Mouse (Mus musculus): ENCODE measurements around the gene Tiam2.

Gene Tiam2

GRCm38 (mm10) chr17:3326148-3326902 lies at the start of gene Tiam2:
Tiam2 (plus strand) TSS chr17:3326573.
- DNase-seq (ENCODE audit: low read depth, low spot score) = peak; percentile 22

- no peak for DNase-seq (ENCODE audit: low read depth, low spot score)
Measured at GRCm38 (mm10) chr17:3280321-3280720, 46.1 kb upstream of the Tiam2 start.

GRCm38 (mm10) chr17:3281939-3282338 lies 44.4 kb upstream of the Tiam2 start:
- DNase-seq (ENCODE audit: low read depth, low spot score) = no peak

DNA sequence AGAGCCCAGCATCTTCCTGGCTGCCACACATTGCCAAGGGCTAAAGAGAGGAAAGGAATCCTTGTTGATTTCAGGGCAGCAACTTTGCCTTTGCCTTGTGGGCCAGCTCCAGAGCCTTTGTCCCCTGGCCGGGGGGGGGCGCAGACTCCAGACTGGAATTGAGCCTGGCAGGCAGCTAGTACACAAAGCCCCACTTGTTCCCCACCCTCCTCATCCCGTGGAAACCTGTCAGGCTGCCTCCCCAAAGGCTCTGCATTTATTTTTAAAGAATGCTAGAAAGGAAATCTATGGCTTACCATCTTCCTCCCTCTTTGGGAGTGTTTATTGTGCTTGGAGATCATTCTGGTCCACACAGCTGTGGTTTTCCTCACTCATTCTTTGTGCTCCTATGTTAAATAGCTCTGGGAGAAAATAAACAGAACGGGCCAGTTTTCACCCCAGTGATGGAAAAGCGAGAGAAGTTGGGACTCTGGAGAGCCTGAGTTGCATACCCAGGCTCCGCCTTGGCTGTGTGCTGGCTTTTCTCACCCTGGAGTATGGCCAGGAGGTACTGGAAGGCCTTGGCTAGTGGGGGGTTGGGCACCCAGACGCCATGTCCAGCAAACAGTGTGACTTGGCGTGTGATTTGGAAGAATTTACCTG lies 41.2 kb upstream of the Tiam2 start:
- no peak for DNase-seq (ENCODE audit: low read depth, low spot score)

DNA sequence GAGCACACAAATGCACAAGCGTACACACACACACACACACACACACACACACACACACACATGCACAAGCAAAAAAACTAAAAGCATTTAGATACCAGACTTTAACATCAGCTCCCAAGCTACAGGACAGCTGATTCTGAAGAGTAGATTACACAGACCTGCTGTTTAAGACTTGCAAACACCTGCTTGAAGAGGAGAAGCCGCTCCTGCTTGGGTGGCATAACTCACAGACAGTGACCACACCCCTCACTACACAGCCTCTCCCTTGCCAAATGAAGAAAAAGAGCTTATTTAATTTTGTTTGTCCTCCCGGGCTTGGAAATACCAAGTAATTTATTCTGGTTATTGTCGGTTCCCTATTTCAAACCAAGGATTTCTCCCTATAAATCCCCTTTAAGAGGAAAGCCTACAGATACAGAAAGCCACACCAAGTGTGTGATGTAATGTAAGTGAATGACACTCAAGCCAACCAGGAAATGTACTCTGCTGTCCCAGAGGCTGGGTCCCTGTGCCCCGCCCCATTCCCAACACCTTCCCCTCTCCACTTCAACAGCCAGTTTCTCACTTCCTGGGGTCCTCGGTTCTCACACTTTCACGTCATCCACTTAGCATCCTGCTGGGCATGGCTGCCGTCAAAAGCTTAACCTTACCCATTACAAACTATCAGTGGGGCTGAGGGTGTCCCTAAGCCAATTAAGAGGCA lies 40.1 kb upstream of the Tiam2 start:
- no peak for DNase-seq (ENCODE audit: low read depth, low spot score)

DNA sequence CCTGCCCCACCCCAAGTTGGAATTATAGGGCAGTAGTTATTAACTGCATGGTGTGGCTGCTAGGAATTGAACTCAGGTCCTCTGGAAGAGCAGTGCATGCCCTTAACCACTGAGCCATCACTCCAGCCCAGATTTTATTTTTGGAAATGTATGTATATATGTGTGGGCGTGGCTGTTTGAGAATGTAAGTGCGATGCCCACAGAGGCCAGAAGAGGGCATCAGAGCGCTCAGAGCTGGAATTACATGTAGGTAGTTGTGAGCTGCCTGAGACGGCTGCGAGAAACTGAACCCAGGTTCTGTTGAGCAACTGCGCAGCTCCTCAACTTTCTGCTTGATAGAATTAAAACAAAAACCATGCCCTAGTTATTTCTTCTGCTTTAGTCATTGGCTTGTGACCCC lies 38.0 kb upstream of the Tiam2 start:
- DNase-seq (ENCODE audit: low read depth, low spot score) = peak; percentile 25

DNA sequence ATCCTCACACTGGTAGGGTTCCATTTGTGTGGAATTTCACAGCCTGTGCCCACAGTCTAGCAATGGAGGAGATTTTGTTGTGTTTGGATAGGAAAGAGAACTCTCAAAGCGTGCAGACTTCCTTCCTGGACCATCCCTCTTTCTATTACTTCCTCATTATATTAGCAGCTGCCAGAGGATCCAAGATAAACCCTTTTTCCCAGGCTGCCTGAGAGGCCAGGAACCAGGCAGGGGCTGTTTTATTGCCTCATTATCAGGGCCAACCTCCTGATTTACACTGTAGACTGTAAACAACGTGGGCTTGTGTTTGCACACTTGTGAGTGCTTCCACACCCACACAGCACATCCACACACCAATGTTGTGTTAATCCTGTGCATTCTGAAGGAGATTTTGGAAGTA lies 31.3 kb upstream of the Tiam2 start:
- no peak for DNase-seq (ENCODE audit: low read depth, low spot score)

DNA sequence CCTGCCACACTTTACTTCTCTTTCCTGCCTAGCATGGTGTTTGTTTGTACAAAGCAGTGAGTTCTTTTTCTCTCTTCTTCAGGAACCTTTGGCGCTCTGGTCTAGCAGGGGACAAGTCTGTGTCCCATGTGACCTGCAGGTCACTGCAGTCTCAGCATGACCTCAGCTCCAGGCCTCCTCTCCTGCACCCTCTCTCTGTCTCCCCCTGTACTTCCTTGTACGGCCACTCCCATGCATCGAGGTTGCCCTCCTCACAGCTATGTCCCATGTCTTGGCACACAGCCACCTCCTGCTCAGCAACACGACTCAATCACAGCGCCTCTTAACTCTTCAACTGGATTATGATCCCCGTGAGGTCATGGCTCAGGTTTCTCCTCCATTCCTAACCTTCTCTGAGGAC lies 26.9 kb upstream of the Tiam2 start:
- no peak for DNase-seq (ENCODE audit: low read depth, low spot score)

- DNase-seq (ENCODE audit: low read depth, low spot score) = no peak
Measured at GRCm38 (mm10) chr17:3305926-3306325, 20.4 kb upstream of the Tiam2 start.

DNA sequence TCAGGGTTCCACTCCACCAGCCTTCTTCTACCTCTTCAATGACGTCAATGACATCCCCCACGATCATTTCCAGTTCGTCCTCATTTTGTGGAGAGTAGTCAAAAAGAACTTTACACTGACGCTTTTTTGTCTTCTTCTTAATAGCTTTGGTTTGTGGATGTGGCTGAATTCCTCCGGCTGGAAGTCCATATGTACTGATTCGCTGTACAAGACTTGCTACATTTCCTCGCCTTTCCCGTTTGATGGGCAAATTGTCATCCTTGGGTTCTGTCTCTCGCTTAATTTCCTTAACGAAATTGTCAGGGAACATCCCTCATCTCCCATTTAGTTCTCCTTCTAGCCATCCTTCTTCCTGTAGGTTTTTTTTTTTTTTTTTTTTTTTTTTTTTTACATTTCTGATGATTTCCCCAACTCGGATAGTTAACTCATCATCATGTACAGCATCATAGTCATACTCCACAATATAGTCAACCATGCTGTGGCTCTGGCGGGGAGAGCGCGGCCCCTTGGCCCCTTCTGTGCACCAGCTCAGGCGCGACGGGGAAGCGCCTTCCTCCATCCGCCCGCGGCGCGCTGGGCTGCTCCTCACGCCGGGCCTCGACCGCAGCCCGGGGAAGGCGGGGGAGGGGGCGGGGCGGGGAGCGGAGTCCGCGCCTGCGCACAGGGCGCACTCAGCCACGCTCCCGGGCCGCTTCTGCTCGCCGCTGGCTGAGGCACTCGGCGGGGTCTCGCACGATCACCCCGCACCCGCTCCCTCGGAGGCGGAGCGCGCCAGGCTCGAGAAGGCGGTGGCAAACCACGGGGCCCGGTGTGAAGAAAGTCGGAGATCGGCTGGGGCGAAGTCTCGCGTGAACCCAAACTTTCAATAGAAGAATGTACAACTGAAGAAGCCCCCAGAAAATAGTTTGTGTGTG lies 12.4 kb upstream of the Tiam2 start:
- peak; percentile 54 for DNase-seq (ENCODE audit: low read depth, low spot score)

- no peak for DNase-seq (ENCODE audit: low read depth, low spot score)
Measured at GRCm38 (mm10) chr17:3314625-3315020, 11.8 kb upstream of the Tiam2 start.

GRCm38 (mm10) chr17:3315581-3315980 lies 10.8 kb upstream of the Tiam2 start:
- no peak for DNase-seq (ENCODE audit: low read depth, low spot score)

GRCm38 (mm10) chr17:3326903-3327279 lies 518 bp downstream of the Tiam2 start:
- no peak for DNase-seq (ENCODE audit: low read depth, low spot score)

DNA sequence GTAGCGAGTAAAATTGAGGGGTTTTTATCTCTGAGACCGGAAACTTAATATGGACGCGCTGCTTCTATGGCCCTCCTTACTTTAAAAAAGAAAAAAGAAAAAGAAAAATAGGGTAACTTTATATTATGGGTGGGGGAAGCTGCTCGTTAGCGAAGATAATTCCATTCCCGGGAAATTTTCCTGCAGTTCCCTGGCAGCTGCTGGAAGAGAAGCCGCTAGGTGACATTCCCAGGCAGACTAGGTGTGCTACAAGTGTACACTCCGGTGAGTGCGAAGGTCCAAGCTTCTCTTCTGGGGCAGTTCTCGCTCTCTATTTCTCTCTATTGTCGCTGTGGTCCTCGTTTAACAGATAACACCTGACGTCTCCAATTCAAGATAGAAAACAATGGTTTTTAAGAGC lies 962 bp downstream of the Tiam2 start:
- DNase-seq (ENCODE audit: low read depth, low spot score) = no peak

DNA sequence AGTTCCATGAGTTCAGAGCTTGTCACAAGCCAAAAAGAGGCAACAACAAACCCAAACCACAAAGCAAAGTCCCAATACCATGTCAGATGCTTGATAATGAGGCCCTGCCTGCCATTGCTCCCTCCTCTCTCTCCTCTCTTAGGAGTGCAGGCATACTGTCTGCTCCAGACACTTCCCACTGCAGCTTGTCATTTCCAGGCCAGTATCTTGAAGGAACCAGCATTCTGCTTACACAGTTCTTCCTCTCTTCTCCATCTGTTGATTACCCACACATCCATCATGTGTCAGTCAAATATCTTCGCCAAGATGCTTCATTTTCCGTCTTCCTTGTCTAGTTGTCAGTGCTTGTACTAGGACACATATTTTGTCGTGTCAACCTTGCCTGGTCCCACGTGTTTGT lies 2.4 kb downstream of the Tiam2 start:
- no peak for DNase-seq (ENCODE audit: low read depth, low spot score)

GRCm38 (mm10) chr17:3329429-3329828 lies 3.1 kb downstream of the Tiam2 start:
- no peak for DNase-seq (ENCODE audit: low read depth, low spot score)

- DNase-seq (ENCODE audit: low read depth, low spot score) = peak; percentile 47
Measured at GRCm38 (mm10) chr17:3331721-3332461, 5.5 kb downstream of the Tiam2 start.

GRCm38 (mm10) chr17:3336161-3336739 lies 9.9 kb downstream of the Tiam2 start:
- no peak for DNase-seq (ENCODE audit: low read depth, low spot score)

- no peak for DNase-seq (ENCODE audit: low read depth, low spot score)
Measured at GRCm38 (mm10) chr17:3336887-3337524, 10.6 kb downstream of the Tiam2 start.

- DNase-seq (ENCODE audit: low read depth, low spot score) = no peak
Measured at GRCm38 (mm10) chr17:3337525-3337888, 11.1 kb downstream of the Tiam2 start.
